Mouse (Mus musculus) hindbrain, embryonic 12.5 days (tissue): ENCODE measurements at regions not wholly inside any gene's neighbourhood (a gene's known extent, or its start where the extent isn't known, plus 50 kb on each side); places are given as distances from the start of the nearest gene placed in this dataset.

ENCODE experiments used
- ATAC-seq: fragments of 200-750 bp; cut with Nextera tagmentation; 2 replicates; pipeline ENCODE4 v1.8.0; 2017; ENCODE audit warnings: moderate TSS enrichment; ENCODE audit not compliant: low FRiP score
- H3K27ac ChIP-seq: fragments of 300-500 bp; sonication (generic); 2 replicates; pipeline ENCODE4 v1.5.1; 2016; ENCODE audit warnings: mild to moderate bottlenecking
- H3K27me3 ChIP-seq: fragments of 300-500 bp; sonication (generic); 2 replicates; pipeline ENCODE4 v1.6.1; 2016; ENCODE audit warnings: mild to moderate bottlenecking
- H3K36me3 ChIP-seq: fragments of 300-500 bp; sonication (generic); 2 replicates; pipeline ENCODE4 v1.6.1; 2016; ENCODE audit warnings: mild to moderate bottlenecking
- H3K4me1 ChIP-seq: fragments of 300-500 bp; sonication (generic); 2 replicates; pipeline ENCODE4 v1.6.1; 2016
- H3K4me2 ChIP-seq: fragments of 300-500 bp; sonication (generic); replicated peaks from 2 replicates; pipeline ENCODE4 v1.6.1; 2016; ENCODE audit warnings: mild to moderate bottlenecking
- H3K4me3 ChIP-seq: fragments of 300-500 bp; sonication (generic); 2 replicates; pipeline ENCODE4 v1.5.1; 2016; ENCODE audit warnings: mild to moderate bottlenecking
- H3K9ac ChIP-seq: fragments of 300-500 bp; sonication (generic); 2 replicates; pipeline ENCODE4 v1.6.1; 2016; ENCODE audit warnings: mild to moderate bottlenecking, moderate library complexity
- H3K9me3 ChIP-seq: fragments of 300-500 bp; sonication (generic); replicated peaks from 2 replicates; pipeline ENCODE4 v1.6.1; 2016; ENCODE audit warnings: mild to moderate bottlenecking
- WGBS: fragments of 180-500 bp; shearing (Covaris S2); methylation state at CpG from one replicate; pipeline ENCODE4 v1.1.7; 2016; 5-methylcytosine and 5-hydroxymethylcytosine counted together

GRCm38 (mm10) chr3:34426955-34427354 is 223.2 kb upstream of the Sox2 start:
- no peaks in the 10 kb centered on the region for H3K36me3 ChIP-seq
- H3K9me3 ChIP-seq = no peaks in the 10 kb centered on the region
- 86% methylated on average over 10 of the region's 10 CpGs for WGBS

GRCm38 (mm10) chr3:34411915-34412306 is 238.3 kb upstream of the Sox2 start:
- ATAC-seq = peak; percentile 72
- Histone ChIP-seq H3K4me1 (peaks cover 9% of the 10 kb centered on the region), H3K4me2 (no peak overlapping the region), H3K9me3 (no peaks in the 10 kb centered on the region), H3K9ac (no peak overlapping the region), H3K4me3 (no peak overlapping the region), H3K36me3 (no peaks in the 10 kb centered on the region), H3K27me3 (no peaks in the 10 kb centered on the region), H3K27ac (peak overlapping the region; percentile 64)
- WGBS = 60% methylated on average over 3 of the region's 3 CpGs

More at GRCm38 (mm10) chr3:34426955-34427354, 223.2 kb upstream of the Sox2 start:
- H3K27me3 ChIP-seq = no peaks in the 10 kb centered on the region
- H3K9ac ChIP-seq = no peak overlapping the region
- no peak overlapping the region for H3K4me2 ChIP-seq
- no peak for ATAC-seq
- no peak overlapping the region for H3K4me3 ChIP-seq
- H3K4me1 ChIP-seq = no peaks in the 10 kb centered on the region
- H3K27ac ChIP-seq = no peak overlapping the region

GRCm38 (mm10) chr3:34411142-34411914 is 238.9 kb upstream of the Sox2 start:
- Histone ChIP-seq H3K9ac (no peak overlapping the region), H3K36me3 (no peaks in the 10 kb centered on the region), H3K27ac (peak overlapping the region; percentile 66), H3K4me3 (no peak overlapping the region), H3K27me3 (no peaks in the 10 kb centered on the region), H3K9me3 (no peaks in the 10 kb centered on the region), H3K4me2 (0 out of 2 replicates have a peak overlapping the region, but pooled peaks have one; percentile 22), H3K4me1 (peaks cover 9% of the 10 kb centered on the region)
- peak; percentile 85 for ATAC-seq
- 37% methylated on average over 10 of the region's 10 CpGs for WGBS

- no peaks in the 10 kb centered on the region for H3K36me3 ChIP-seq
- 89% methylated on average over 2 of the region's 2 CpGs for WGBS
- H3K4me3 ChIP-seq = no peak overlapping the region
- H3K9me3 ChIP-seq = no peaks in the 10 kb centered on the region
- no peaks in the 10 kb centered on the region for H3K4me1 ChIP-seq
- no peak overlapping the region for H3K9ac ChIP-seq
- H3K27me3 ChIP-seq = no peaks in the 10 kb centered on the region
- no peak overlapping the region for H3K4me2 ChIP-seq
- no peak overlapping the region for H3K27ac ChIP-seq
- ATAC-seq = no peak
These were observed 246.6 kb upstream of the Sox2 start for GRCm38 (mm10) chr3:34403586-34403985.

- Histone ChIP-seq H3K4me2 (no peak overlapping the region), H3K9me3 (peaks cover 11% of the 10 kb centered on the region; the same call in 1 of the 2 replicates), H3K27ac (no peak overlapping the region), H3K4me1 (no peaks in the 10 kb centered on the region), H3K4me3 (no peak overlapping the region), H3K9ac (no peak overlapping the region), H3K36me3 (no peaks in the 10 kb centered on the region), H3K27me3 (no peaks in the 10 kb centered on the region)
- no peak for ATAC-seq
- 90% methylated on average over 2 of the region's 2 CpGs for WGBS
These were observed 258.9 kb upstream of the Sox2 start for GRCm38 (mm10) chr3:34391275-34391674.

GRCm38 (mm10) chr3:34384965-34385505 is 265.2 kb upstream of the Sox2 start:
- H3K27me3 ChIP-seq = no peaks in the 10 kb centered on the region
- peak; percentile 60 for ATAC-seq
- no peak overlapping the region for H3K27ac ChIP-seq
- no peak overlapping the region for H3K4me3 ChIP-seq
- 58% methylated on average over 12 of the region's 12 CpGs for WGBS
- no peak overlapping the region for H3K9ac ChIP-seq
- no peak overlapping the region for H3K4me2 ChIP-seq
- H3K9me3 ChIP-seq = no peaks in the 10 kb centered on the region
- H3K36me3 ChIP-seq = no peaks in the 10 kb centered on the region
- H3K4me1 ChIP-seq = no peaks in the 10 kb centered on the region

- Histone ChIP-seq H3K27me3 (no peaks in the 10 kb centered on the region), H3K4me3 (no peak overlapping the region), H3K9me3 (no peaks in the 10 kb centered on the region), H3K27ac (no peak overlapping the region), H3K4me2 (no peak overlapping the region; the same call in 1 of the 2 replicates), H3K36me3 (no peaks in the 10 kb centered on the region), H3K9ac (no peak overlapping the region), H3K4me1 (0 out of 2 replicates have a peak, but pooled peaks cover 5% of the 10 kb centered on the region)
- WGBS = 35% methylated on average over 2 of the region's 2 CpGs
- ATAC-seq = no peak
These were observed 272.3 kb upstream of the Sox2 start for GRCm38 (mm10) chr3:34377913-34378312.

GRCm38 (mm10) chr3:34377329-34377728 is 272.9 kb upstream of the Sox2 start:
- H3K27ac ChIP-seq = no peak overlapping the region
- no peaks in the 10 kb centered on the region for H3K27me3 ChIP-seq
- peak overlapping the region; percentile 17 for H3K4me2 ChIP-seq
- no peak overlapping the region for H3K4me3 ChIP-seq
- 33% methylated on average over 12 of the region's 12 CpGs for WGBS
- H3K4me1 ChIP-seq = 0 out of 2 replicates have a peak, but pooled peaks cover 5% of the 10 kb centered on the region
- no peak for ATAC-seq
- no peak overlapping the region for H3K9ac ChIP-seq
- H3K36me3 ChIP-seq = no peaks in the 10 kb centered on the region
- no peaks in the 10 kb centered on the region for H3K9me3 ChIP-seq

GRCm38 (mm10) chr3:34371418-34371817 is 278.8 kb upstream of the Sox2 start:
- 90% methylated on average over 2 of the region's 2 CpGs for WGBS
- H3K4me1 ChIP-seq = no peaks in the 10 kb centered on the region
- no peak overlapping the region for H3K4me3 ChIP-seq
- H3K27ac ChIP-seq = no peak overlapping the region
- H3K9ac ChIP-seq = no peak overlapping the region
- no peaks in the 10 kb centered on the region for H3K36me3 ChIP-seq
- H3K4me2 ChIP-seq = no peak overlapping the region
- no peaks in the 10 kb centered on the region for H3K9me3 ChIP-seq
- no peaks in the 10 kb centered on the region for H3K27me3 ChIP-seq
- ATAC-seq = no peak

- Histone ChIP-seq H3K9ac (no peak overlapping the region), H3K27ac (no peak overlapping the region), H3K4me3 (no peak overlapping the region), H3K4me2 (no peak overlapping the region), H3K36me3 (no peaks in the 10 kb centered on the region), H3K4me1 (no peaks in the 10 kb centered on the region), H3K27me3 (no peaks in the 10 kb centered on the region), H3K9me3 (no peaks in the 10 kb centered on the region)
- WGBS = 85% methylated on average over 9 of the region's 9 CpGs
- ATAC-seq = no peak
These were observed 257.0 kb upstream of the Dnajc19 start for GRCm38 (mm10) chr3:34338100-34338499.

GRCm38 (mm10) chr3:34333555-34333954 is 252.4 kb upstream of the Dnajc19 start:
- Histone ChIP-seq H3K27me3 (no peaks in the 10 kb centered on the region), H3K27ac (no peak overlapping the region), H3K9ac (no peak overlapping the region), H3K4me1 (peaks cover 17% of the 10 kb centered on the region), H3K4me3 (no peak overlapping the region), H3K4me2 (no peak overlapping the region), H3K36me3 (no peaks in the 10 kb centered on the region), H3K9me3 (no peaks in the 10 kb centered on the region)
- ATAC-seq = no peak
- 88% methylated on average over 4 of the region's 4 CpGs for whole genome bisulfite sequencing

- no peaks in the 10 kb centered on the region for H3K36me3 ChIP-seq
- no peak overlapping the region for H3K4me3 ChIP-seq
- no peaks in the 10 kb centered on the region for H3K9me3 ChIP-seq
- 41% methylated on average over 5 of the region's 5 CpGs for WGBS
- no peak overlapping the region for H3K9ac ChIP-seq
- ATAC-seq = no peak
- peaks cover 17% of the 10 kb centered on the region for H3K4me1 ChIP-seq
- no peak overlapping the region for H3K4me2 ChIP-seq
- H3K27me3 ChIP-seq = no peaks in the 10 kb centered on the region
- no peak overlapping the region for H3K27ac ChIP-seq
These were observed 250.8 kb upstream of the Dnajc19 start for GRCm38 (mm10) chr3:34331889-34332276.
